Mouse (Mus musculus) embryonic fibroblast, embryonic 13.5 days (primary cell): ENCODE results near the gene Slc16a5. TPM values are rescaled to one million over a fixed set of nuclear protein-coding genes. Genes with fewer than 3 reads are reported as not detected.
A peak's percentile ranks its signal among the peaks of the same experiment; 100 is the strongest.

Experiments used
- H3K27ac ChIP-seq: 2 replicates; pipeline ENCODE4 v1.5.1; 2012; ENCODE audit warnings: low read length, control low read depth, inconsistent platforms; ENCODE audit not compliant: insufficient read depth
- H3K4me1 ChIP-seq: 2 replicates; pipeline ENCODE4 v1.6.1; 2011; ENCODE audit warnings: low read length; ENCODE audit not compliant: control insufficient read depth, insufficient read depth
- H3K4me3 ChIP-seq: 2 replicates; pipeline ENCODE4 v1.5.1; 2011; ENCODE audit warnings: mild to moderate bottlenecking, control low read depth, low read length; ENCODE audit not compliant: insufficient read depth
- CTCF ChIP-seq: IDR thresholded peaks from 2 replicates; pipeline ENCODE4 v1.5.1; 2011; ENCODE audit warnings: mild to moderate bottlenecking, control low read depth, low read length, moderate library complexity, borderline replicate concordance; ENCODE audit not compliant: insufficient read depth
- POLR2A ChIP-seq: IDR thresholded peaks from 2 replicates; pipeline ENCODE4 v1.6.1; 2011; ENCODE audit warnings: low read depth, mild to moderate bottlenecking, control low read depth, low read length, moderate library complexity
- polyA plus RNA-seq: library from polyadenylated mRNA; stranded (reverse); fragments of >200 nt; gene quantifications from 2 replicates; pipeline ENCODE4 v1.2.4, GENCODE M21; 2011; ENCODE audit warnings: low read depth; ENCODE audit not compliant: missing spikeins, insufficient read length

Slc16a5 gene
- polyA plus RNA-seq, 1 experiment = not detected

DNA sequence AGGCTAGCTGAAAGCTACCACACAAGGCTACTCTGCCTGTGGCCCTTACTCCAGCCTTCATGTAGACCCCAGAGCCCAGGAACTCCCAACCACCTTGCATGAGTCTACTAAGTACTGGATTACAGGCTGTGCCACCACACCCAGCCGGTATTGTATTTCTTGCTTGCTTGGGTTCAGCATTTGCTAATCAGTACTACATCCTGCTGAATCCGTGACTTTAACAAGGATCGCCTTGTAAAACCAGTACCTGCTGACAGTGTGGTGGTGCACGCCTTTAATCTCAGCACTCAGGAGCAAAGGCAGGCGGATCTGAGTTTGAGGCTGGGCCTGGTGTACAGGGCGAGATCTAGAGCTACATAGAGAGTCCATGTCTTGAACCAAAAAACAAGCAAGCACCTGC lies 40.4 kb downstream of the Slc16a5 start:
- H3K4me1 ChIP-seq = no peaks in the 10 kb centered on the region
- H3K4me3 ChIP-seq = no peak overlapping the region
- no peak overlapping the region for H3K27ac ChIP-seq
- TF ChIP-seq CTCF (no peak), POLR2A (no peak)

DNA sequence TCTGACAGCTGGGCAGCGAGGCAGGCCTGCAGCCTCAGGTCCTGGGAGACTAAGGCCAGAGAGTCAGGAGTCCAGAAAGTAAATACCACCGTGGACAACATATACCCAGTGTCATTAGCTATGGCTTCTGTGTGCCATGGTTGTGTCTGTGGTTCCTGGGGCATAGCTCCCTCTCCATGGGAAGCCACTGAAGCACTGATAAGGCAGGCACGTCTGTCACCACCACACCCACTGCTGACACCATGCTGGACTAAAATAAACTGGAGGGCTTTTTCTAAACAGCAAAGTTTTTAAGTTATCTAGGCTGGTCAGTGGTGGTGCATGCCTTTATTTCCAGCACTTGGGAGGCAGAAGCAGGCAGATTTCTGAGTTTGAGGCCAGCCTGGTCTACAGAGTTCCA lies 44.3 kb downstream of the Slc16a5 start:
- TF ChIP-seq POLR2A (no peak), CTCF (no peak)
- Histone ChIP-seq H3K4me3 (no peak overlapping the region), H3K4me1 (peaks cover 6% of the 10 kb centered on the region), H3K27ac (no peak overlapping the region)

DNA sequence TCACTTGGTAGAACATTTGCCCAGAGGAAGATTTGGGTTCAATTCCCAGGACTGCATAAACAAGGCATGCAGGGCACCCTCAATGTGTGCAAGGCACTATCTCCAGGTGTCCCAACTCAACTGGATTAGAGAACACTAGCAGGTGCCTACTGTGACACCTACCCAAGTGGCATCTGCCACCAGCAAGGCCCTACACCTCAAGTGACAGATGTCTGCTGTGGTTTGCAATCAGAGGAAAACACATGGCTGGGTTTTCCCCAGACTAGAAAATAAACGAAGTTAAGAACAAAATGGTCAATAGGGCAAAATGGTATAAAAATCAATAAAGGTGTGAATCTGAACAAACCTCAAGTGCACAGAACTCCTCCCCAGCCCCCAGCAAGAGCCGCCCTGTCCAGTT lies 45.8 kb downstream of the Slc16a5 start:
- TF ChIP-seq POLR2A (no peak), CTCF (no peak)
- no peak overlapping the region for H3K27ac ChIP-seq
- peaks cover 6% of the 10 kb centered on the region for H3K4me1 ChIP-seq
- no peak overlapping the region for H3K4me3 ChIP-seq

DNA sequence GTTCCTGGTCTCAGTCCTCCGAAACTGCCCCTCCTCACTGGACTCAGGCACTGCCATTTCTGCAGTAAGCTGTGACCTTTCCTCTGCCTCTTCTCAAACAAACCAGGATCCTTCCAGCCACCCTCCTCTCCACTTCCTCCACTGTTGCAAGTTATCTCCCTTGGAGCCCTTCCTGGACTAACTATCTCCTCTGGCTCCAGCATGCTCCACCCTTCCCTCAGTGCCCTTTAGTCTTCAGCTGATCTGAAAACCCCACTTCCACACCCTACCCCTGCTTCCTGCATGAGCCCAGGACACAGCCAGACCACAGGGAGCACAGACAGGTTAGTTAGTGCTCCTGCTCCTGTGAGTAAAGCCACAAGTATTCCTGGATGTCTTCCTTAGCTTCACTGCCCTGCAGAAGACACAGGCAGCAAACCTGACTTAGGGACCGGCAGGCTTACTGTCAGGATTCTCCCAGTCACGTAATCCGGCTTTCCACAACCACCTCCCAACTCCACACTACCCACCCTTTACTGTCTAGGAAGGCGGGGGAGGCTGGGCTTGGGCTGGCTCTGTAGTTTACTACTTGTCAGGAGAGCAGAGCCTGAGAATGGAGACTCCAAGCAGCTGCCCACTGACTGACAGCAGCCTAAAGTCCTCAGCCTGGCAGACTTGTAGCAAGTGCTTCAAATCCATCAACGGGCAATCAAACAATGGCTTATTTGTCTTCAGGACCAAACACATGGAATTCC lies 47.7 kb downstream of the Slc16a5 start:
- Histone ChIP-seq H3K4me3 (no peak overlapping the region), H3K27ac (no peak overlapping the region)

DNA sequence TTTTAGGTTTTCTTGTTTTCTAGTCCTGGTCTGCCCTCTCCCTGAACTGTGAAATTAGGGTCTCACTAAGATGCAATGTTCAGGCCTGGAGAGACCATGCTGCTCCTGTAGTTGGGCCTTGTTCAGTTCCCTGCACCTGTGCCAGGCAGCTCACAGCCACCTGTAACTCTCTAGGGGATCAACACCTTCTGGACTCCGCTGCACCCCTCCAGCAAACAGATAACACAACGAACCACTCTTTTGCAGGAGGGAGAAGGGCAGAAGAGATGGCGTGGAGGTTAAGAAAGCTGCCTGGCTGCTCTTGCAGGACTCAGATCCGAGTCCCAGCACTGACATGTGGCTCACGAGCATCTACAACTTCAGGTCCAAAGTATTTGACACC lies 48.2 kb downstream of the Slc16a5 start:
- Histone ChIP-seq H3K4me1 (peaks cover 6% of the 10 kb centered on the region), H3K4me3 (no peak overlapping the region), H3K27ac (no peak overlapping the region)
- TF ChIP-seq CTCF = no peak
- no peak for TF ChIP-seq POLR2A

More for the DNA sequence above, 47.7 kb downstream of the Slc16a5 start:
- peaks cover 6% of the 10 kb centered on the region for H3K4me1 ChIP-seq
- no peak for TF ChIP-seq POLR2A
- no peak for TF ChIP-seq CTCF

DNA sequence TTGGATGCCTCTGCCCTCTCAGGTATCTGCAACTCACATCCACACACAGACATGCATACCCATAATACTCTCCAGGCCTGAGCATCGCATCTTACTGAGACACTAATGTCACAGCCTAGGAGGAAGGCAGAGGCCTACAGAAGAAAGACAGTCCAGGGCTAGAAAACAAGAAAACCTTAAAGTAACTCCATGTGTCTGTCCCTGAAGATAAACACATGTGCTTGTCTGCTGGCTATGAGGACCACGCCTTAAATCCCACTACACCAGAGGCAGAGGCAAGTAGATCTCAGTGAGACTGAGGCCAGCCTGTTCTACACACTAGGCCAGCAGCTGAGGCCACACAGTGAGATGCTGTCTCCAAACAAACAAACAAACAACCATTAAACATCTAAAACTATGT lies 48.8 kb downstream of the Slc16a5 start:
- TF ChIP-seq POLR2A (no peak), CTCF (no peak)
- Histone ChIP-seq H3K27ac (no peak overlapping the region), H3K4me1 (peaks cover 6% of the 10 kb centered on the region), H3K4me3 (peak overlapping the region; percentile 91; the same call in 1 of the 2 replicates)

DNA sequence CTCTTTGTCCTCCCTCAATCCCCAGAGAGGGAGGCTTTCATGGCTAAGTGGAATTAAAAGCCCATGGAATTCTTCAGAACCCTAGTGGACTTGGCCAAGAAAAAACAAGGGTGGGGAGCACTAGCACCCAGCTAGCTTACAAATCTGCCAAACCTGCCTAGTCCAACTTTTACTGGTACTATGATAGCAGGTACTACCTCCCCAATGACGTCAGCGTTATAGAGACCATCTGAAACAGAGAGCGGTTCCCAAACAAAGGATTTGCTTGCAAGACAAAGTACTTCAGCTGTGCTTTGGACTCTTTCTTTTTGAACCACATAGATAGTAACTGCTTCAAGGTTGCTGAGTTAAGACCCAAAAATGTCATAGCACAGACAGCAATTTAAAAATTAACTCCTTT lies 49.7 kb downstream of the Slc16a5 start:
- TF ChIP-seq POLR2A (no peak), CTCF (no peak)
- Histone ChIP-seq H3K27ac (no peak overlapping the region), H3K4me3 (peak overlapping the region; percentile 91), H3K4me1 (peaks cover 6% of the 10 kb centered on the region)

DNA sequence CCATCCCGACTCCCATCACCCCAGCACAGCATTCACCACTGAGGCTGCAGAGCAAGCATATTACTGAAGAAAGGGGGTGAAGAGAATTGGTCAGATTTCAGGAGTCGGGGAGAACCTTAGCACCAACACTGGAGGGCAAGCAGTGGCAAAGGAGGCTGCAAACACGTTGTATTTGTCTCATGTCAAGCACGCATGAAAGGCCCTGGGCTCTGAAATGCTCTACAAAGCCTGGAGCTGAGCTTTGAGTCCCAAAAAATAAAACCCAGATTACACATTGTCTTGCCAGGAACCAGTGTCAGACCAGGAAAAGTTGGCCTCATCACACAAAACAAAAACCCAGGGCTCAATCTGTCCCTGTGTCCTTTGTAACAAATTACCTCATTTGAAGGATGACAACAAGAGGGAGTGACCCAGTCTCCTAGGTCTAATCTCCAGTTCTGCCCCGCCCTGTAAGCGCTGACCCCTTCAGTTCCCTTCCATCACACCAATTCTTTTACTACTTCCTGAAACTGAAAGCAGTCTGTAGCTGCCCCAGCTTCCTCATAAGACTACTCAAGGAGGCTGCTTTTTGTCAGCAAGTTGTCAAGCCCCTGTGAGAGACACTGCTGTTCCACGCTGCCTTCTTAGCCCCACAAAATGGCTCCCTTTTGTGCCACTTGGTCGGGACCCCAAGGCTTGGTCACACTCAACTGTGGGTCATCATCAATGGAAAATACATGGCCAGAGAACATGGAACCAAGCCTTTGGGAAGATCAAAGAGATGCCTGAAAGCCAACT lies 50.3 kb downstream of the Slc16a5 start:
- H3K27ac ChIP-seq = no peak overlapping the region
- peak overlapping the region; percentile 91 for H3K4me3 ChIP-seq
- peaks cover 6% of the 10 kb centered on the region for H3K4me1 ChIP-seq
- TF ChIP-seq POLR2A (no peak), CTCF (no peak)

DNA sequence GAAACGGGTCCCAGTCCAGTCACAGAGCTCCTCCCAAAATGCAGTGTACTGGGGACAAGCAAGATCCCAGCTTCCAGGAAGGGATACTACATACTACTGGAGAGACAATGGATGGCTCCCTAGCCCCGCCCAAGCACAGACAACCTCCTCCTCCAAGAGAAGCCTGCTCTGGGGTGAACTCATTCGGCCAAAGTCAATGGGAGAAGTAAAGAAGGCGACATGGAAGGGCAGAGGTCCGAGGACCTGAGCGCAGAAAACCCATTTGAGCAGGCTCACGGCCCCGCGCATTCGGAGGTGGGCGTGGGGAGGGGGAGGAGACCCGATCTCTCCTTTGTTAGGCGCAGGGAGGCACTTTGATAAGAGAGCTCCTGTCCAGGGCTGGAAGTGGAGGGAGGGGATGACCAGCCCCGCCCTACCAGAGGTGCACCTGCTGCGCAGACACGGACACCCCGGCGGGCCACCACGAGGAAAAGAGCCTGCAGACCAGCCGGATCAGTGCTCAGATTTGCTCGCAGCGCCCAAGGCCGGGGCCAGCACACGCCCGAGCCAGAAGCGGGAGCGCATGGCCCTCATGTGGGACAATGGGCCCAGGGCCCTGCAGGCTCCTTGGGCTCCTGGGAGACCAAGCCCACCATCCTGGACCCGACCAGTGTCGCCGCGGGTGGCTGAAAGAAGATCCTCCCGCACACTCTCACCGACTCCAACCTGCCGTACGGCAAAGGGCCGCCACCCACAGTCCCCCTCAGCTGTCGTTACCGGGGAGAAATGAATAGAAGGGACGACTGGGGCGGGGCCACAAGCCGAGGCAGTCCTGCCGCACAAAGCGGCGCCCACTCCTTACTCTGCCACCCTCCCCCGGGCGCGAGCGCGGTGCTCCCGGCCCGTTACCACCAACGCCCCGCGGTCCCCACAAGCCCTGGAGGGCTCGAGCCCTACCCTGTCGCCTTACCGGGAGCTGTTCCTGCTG lies 51.3 kb downstream of the Slc16a5 start:
- Histone ChIP-seq H3K27ac (0 out of 2 replicates have a peak overlapping the region, but pooled peaks have one; percentile 16), H3K4me3 (peak overlapping the region; percentile 91), H3K4me1 (peaks cover 6% of the 10 kb centered on the region)
- TF ChIP-seq CTCF = no peak
- no peak for TF ChIP-seq POLR2A
